Comparison of ENCODE assay signal across 9 mouse cellular contexts in genomic region chr7:25141761-25142160, GRCm38 (mm10). TPM values are rescaled to one million over a fixed set of nuclear protein-coding genes. Genes with fewer than 3 reads are reported as not detected.
A peak's percentile ranks its signal among the peaks of the same experiment; 100 is the strongest.
DNase-seq lines count a peak whose midpoint lies in the region; ATAC-seq lines count a peak whose summit lies in the region.
"Had no signal": no experiment of that assay in that cellular context is flagged by ENCODE, and none has a peak within 500 bp of the region (broad histone marks: within the 10 kb centered on the region; RNA-seq: fewer than 3 reads in every experiment).

No protein-coding gene starts in this region.

- H3K4me3 ChIP-seq in midbrain, embryonic 14.5 days (replicated peaks; ENCODE audit: low read depth, low read length) = no peak overlapping the region
- no peak overlapping the region for H3K4me3 ChIP-seq in midbrain, embryonic 16.5 days (ENCODE audit: low read depth, low read length)
- H3K4me3 ChIP-seq in limb, embryonic 11.5 days (ENCODE audit: low read depth, low read length) = no peak overlapping the region
- H3K4me3 ChIP-seq in forebrain, embryonic 11.5 days (ENCODE audit: low read depth, low read length) = no peak overlapping the region
- H3K4me3 ChIP-seq: megakaryocyte, embryonic 14.5 days had no signal

- peak; percentile 39 for DNase-seq in midbrain, embryonic 14.5 days
- DNase-seq in embryo, embryonic 10.5 days (ENCODE audit: low spot score) = peak; percentile 81
- peak; percentile 87 for DNase-seq in limb, embryonic 11.5 days (ENCODE audit: low spot score)
- peak; percentile 57 for DNase-seq in retina, postnatal 1 day
- no peak for DNase-seq in forebrain, embryonic 11.5 days (ENCODE audit: low spot score)
- DNase-seq in layer of hippocampus, adult 11-12 months (ENCODE audit: low spot score) = no peak
- no peak for DNase-seq in heart, adult 11 months

- H3K36me3 ChIP-seq in midbrain, embryonic 14.5 days (ENCODE audit: control insufficient read depth, insufficient read depth, low read length) = no peaks in the 10 kb centered on the region
- no peaks in the 10 kb centered on the region for H3K36me3 ChIP-seq in midbrain, embryonic 16.5 days (ENCODE audit: control insufficient read depth, insufficient read depth, low read length)
- no peaks in the 10 kb centered on the region for H3K36me3 ChIP-seq in limb, embryonic 11.5 days (ENCODE audit: control insufficient read depth, insufficient read depth, low read length)
- no peaks in the 10 kb centered on the region for H3K36me3 ChIP-seq in forebrain, embryonic 11.5 days (ENCODE audit: control insufficient read depth, insufficient read depth, low read length)

- WGBS in midbrain, embryonic 14.5 days = 9% methylated on average over 5 of the region's 5 CpGs
- WGBS in midbrain, embryonic 16.5 days = 4% methylated on average over 5 of the region's 5 CpGs
- 1% methylated on average over 5 of the region's 5 CpGs for WGBS in limb, embryonic 11.5 days
- 3% methylated on average over 5 of the region's 5 CpGs for WGBS in forebrain, embryonic 11.5 days

- H3K27me3 ChIP-seq in midbrain, embryonic 14.5 days (ENCODE audit: control insufficient read depth, insufficient read depth, low read length) = no peaks in the 10 kb centered on the region
- no peaks in the 10 kb centered on the region for H3K27me3 ChIP-seq in midbrain, embryonic 16.5 days (ENCODE audit: control insufficient read depth, insufficient read depth, low read depth, low read length)
- no peaks in the 10 kb centered on the region for H3K27me3 ChIP-seq in limb, embryonic 11.5 days (ENCODE audit: control insufficient read depth, insufficient read depth, low read length)
- no peaks in the 10 kb centered on the region for H3K27me3 ChIP-seq in forebrain, embryonic 11.5 days (ENCODE audit: control insufficient read depth, insufficient read depth, low read length)

- no peak overlapping the region for H3K4me2 ChIP-seq in midbrain, embryonic 14.5 days (ENCODE audit: low read length)
- H3K4me2 ChIP-seq in midbrain, embryonic 16.5 days (ENCODE audit: low read length) = no peak overlapping the region
- no peak overlapping the region for H3K4me2 ChIP-seq in limb, embryonic 11.5 days (ENCODE audit: low read depth, severe bottlenecking)
- no peak overlapping the region for H3K4me2 ChIP-seq in forebrain, embryonic 11.5 days (ENCODE audit: low read depth, low read length, severe bottlenecking)

- no peaks in the 10 kb centered on the region for H3K9me3 ChIP-seq in midbrain, embryonic 14.5 days (ENCODE audit: control insufficient read depth, low read length)
- H3K9me3 ChIP-seq in midbrain, embryonic 16.5 days (replicated peaks; ENCODE audit: control insufficient read depth, low read length, poor library complexity, severe bottlenecking) = no peaks in the 10 kb centered on the region
- H3K9me3 ChIP-seq in limb, embryonic 11.5 days (ENCODE audit: control insufficient read depth, low read length) = no peaks in the 10 kb centered on the region
- no peaks in the 10 kb centered on the region for H3K9me3 ChIP-seq in forebrain, embryonic 11.5 days (ENCODE audit: control insufficient read depth, low read length)
- H3K9me3 ChIP-seq: megakaryocyte, embryonic 14.5 days had no signal

- H3K4me1 ChIP-seq in midbrain, embryonic 14.5 days (ENCODE audit: control insufficient read depth, insufficient read depth, low read length) = no peaks in the 10 kb centered on the region
- no peaks in the 10 kb centered on the region for H3K4me1 ChIP-seq in midbrain, embryonic 16.5 days (ENCODE audit: control insufficient read depth, insufficient read depth, low read length)
- no peaks in the 10 kb centered on the region for H3K4me1 ChIP-seq in limb, embryonic 11.5 days (ENCODE audit: control insufficient read depth, insufficient read depth, low read length)
- H3K4me1 ChIP-seq in forebrain, embryonic 11.5 days (replicated peaks; ENCODE audit: control insufficient read depth, insufficient read depth, low read length) = no peaks in the 10 kb centered on the region

- ATAC-seq in midbrain, embryonic 14.5 days (ENCODE audit: low FRiP score, low TSS enrichment) = no peak
- no peak for ATAC-seq in midbrain, embryonic 16.5 days
- no peak for ATAC-seq in limb, embryonic 11.5 days (ENCODE audit: insufficient number of reproducible peaks, low FRiP score, low TSS enrichment, low read depth)
- no peak for ATAC-seq in forebrain, embryonic 11.5 days (replicated peaks; ENCODE audit: low FRiP score)

- no peak overlapping the region for H3K9ac ChIP-seq in midbrain, embryonic 14.5 days (replicated peaks; ENCODE audit: low read length)
- no peak overlapping the region for H3K9ac ChIP-seq in midbrain, embryonic 16.5 days (ENCODE audit: low read depth, low read length)
- H3K9ac ChIP-seq in limb, embryonic 11.5 days (ENCODE audit: low read length) = no peak overlapping the region
- H3K9ac ChIP-seq in forebrain, embryonic 11.5 days (ENCODE audit: low read length) = no peak overlapping the region

- H3K27ac ChIP-seq in midbrain, embryonic 14.5 days (replicated peaks; ENCODE audit: low read depth, low read length) = no peak overlapping the region
- no peak overlapping the region for H3K27ac ChIP-seq in midbrain, embryonic 16.5 days (ENCODE audit: low read length)
- H3K27ac ChIP-seq in limb, embryonic 11.5 days (replicated peaks; ENCODE audit: low read depth, low read length) = no peak overlapping the region
- no peak overlapping the region for H3K27ac ChIP-seq in forebrain, embryonic 11.5 days (ENCODE audit: low read depth, low read length)

RNA-seq across cellular contexts. Expression of gene Pou2f2, which starts 37.8 kb away (rescaled TPM):
- polyA plus RNA-seq in midbrain, embryonic 14.5 days (2014; fragmentation: Nextera tagmentation; extraction: Ambion mirVana) = 40.6 and 46.7 TPM in 2 replicates
- polyA plus RNA-seq in midbrain, embryonic 16.5 days (2015; fragmentation: Nextera tagmentation; extraction: Ambion mirVana) = 42.9 and 56.4 TPM in 2 replicates
- 3.9 and 6.2 TPM in 2 replicates for polyA plus RNA-seq in limb, embryonic 11.5 days (2014; fragmentation: Nextera tagmentation; extraction: Ambion mirVana)
- polyA plus RNA-seq in forebrain, embryonic 11.5 days (2014; fragmentation: Nextera tagmentation; extraction: Ambion mirVana) = 16.8 and 19.9 TPM in 2 replicates

Comparison
In these comparisons a context has a peak if more than half of its experiments do, and no peak if none do; other contexts are left out.
1. DNase-seq: peak in midbrain, embryonic 14.5 days (single experiment), embryo, embryonic 10.5 days (single experiment), limb, embryonic 11.5 days (single experiment) and retina, postnatal 1 day (single experiment); none in forebrain, embryonic 11.5 days (single experiment), layer of hippocampus, adult 11-12 months (single experiment) and heart, adult 11 months (single experiment).